Mouse (Mus musculus) ES-E14 (cell line): Measurements from ENCODE around the gene Cacna1g. TPM values are rescaled to one million over a fixed set of nuclear protein-coding genes. Genes with fewer than 3 reads are reported as not detected.

Source experiments
- DNase-seq: peaks from one replicate; pipeline ENCODE4 v3.0.0-alpha.2; 2013; ENCODE audit warnings: low read depth, low spot score
- H3K27ac ChIP-seq: 2 replicates; pipeline ENCODE4 v1.5.1; 2012; ENCODE audit warnings: low read depth, mild to moderate bottlenecking, low read length, moderate library complexity, mixed read lengths; ENCODE audit not compliant: poor library complexity, insufficient read depth, severe bottlenecking
- H3K36me3 ChIP-seq: 2 replicates; pipeline ENCODE4 v1.6.1; 2012; ENCODE audit warnings: mild to moderate bottlenecking, low read length, moderate library complexity, mixed read lengths; ENCODE audit not compliant: control insufficient read depth, poor library complexity, insufficient read depth, severe bottlenecking
- H3K4me1 ChIP-seq, 2 experiments: fragments of 150-350 bp in 1 of 2; sonication (generic) in 1 of 2; 2 replicates each; pipeline ENCODE4 v1.6.1; 2012; ENCODE audit warnings: low read length in 2 of 2, mild to moderate bottlenecking in 1 of 2, mixed read lengths in 1 of 2; ENCODE audit not compliant: control insufficient read depth in 2 of 2, insufficient read depth in 2 of 2, poor library complexity in 1 of 2
- H3K4me3 ChIP-seq, 2 experiments: fragments of 150-350 bp in 1 of 2; sonication (generic) in 1 of 2; 2 replicates each; pipeline ENCODE4 v1.5.1; 2012; ENCODE audit warnings: low read length in 2 of 2, low read depth in 1 of 2, mild to moderate bottlenecking in 1 of 2, mixed read lengths in 1 of 2; ENCODE audit not compliant: insufficient read depth in 1 of 2, poor library complexity in 1 of 2, severe bottlenecking in 1 of 2
- H3K9ac ChIP-seq: 2 replicates; pipeline ENCODE4 v1.6.1; 2012; ENCODE audit warnings: low read depth, mild to moderate bottlenecking, low read length, mixed read lengths; ENCODE audit not compliant: poor library complexity, insufficient read depth, severe bottlenecking
- H3K9me3 ChIP-seq: fragments of 150-350 bp; sonication (generic); 2 replicates; pipeline ENCODE4 v1.6.1; 2012; ENCODE audit warnings: low read depth, mild to moderate bottlenecking, low read length; ENCODE audit not compliant: control insufficient read depth, insufficient read depth
- CHD2 ChIP-seq: IDR thresholded peaks from 2 replicates; pipeline ENCODE4 v1.6.1; 2014; ENCODE audit warnings: mild to moderate bottlenecking, low read depth, low read length, inconsistent platforms
- HCFC1 ChIP-seq: IDR thresholded peaks from 2 replicates; pipeline ENCODE4 v1.6.1; 2012; ENCODE audit warnings: low read length, inconsistent platforms, borderline replicate concordance; ENCODE audit not compliant: insufficient read depth
- MAFK ChIP-seq: IDR thresholded peaks from 2 replicates; pipeline ENCODE4 v1.6.1; 2014; ENCODE audit warnings: mild to moderate bottlenecking, low read depth, low read length, inconsistent platforms; ENCODE audit not compliant: insufficient read depth
- ZC3H11A ChIP-seq: IDR thresholded peaks from 2 replicates; pipeline ENCODE4 v1.6.1; 2012; ENCODE audit warnings: low read depth, mild to moderate bottlenecking, inconsistent platforms, low read length, borderline replicate concordance
- ZNF384 ChIP-seq: IDR thresholded peaks from 2 replicates; pipeline ENCODE4 v1.6.1; 2012; ENCODE audit warnings: low read depth, low read length, inconsistent platforms
- in situ Hi-C, 2 experiments: fragments of 600-800 bp; cut with MboI; formaldehyde crosslinking; loops; one replicate each; pipeline ENCODE4 v1.15.1; 2025; ENCODE audit warnings: low sequenced_read_pairs in 2 of 2, inconsistent platforms in 1 of 2; ENCODE audit not compliant: unreplicated experiment in 2 of 2
- total RNA-seq: library from RNA; depleted of rRNA; stranded (reverse); fragments of 300-350 nt; gene quantifications from 2 replicates; pipeline ENCODE4 v1.2.3, GENCODE M21; 2012

Cacna1g gene
- total RNA-seq, 1 experiment = 2.2 TPM

GRCm38 (mm10) chr11:94501482-94501881, 27.5 kb upstream of the Cacna1g start:
- no peak for DNase-seq
- in situ Hi-C loops = no loop called here
- TF ChIP-seq ZNF384 (no peak), ZC3H11A (no peak), HCFC1 (no peak), MAFK (no peak), CHD2 (no peak)
- H3K4me1 ChIP-seq = peaks cover 2 to 16% of the 10 kb centered on the region in 2 experiments; a peak in 2 of 4 replicates
- no peak overlapping the region for H3K9ac ChIP-seq
- H3K4me3 ChIP-seq = no peak overlapping the region
- H3K9me3 ChIP-seq = no peaks in the 10 kb centered on the region
- no peak overlapping the region for H3K27ac ChIP-seq
- H3K36me3 ChIP-seq = no peaks in the 10 kb centered on the region

GRCm38 (mm10) chr11:94500362-94500761, 26.4 kb upstream of the Cacna1g start:
- Histone ChIP-seq H3K4me1 (peaks cover 2 to 19% of the 10 kb centered on the region in 2 experiments; a peak in 2 of 4 replicates), H3K36me3 (no peaks in the 10 kb centered on the region), H3K27ac (no peak overlapping the region), H3K9ac (no peak overlapping the region), H3K4me3 (no peak overlapping the region), H3K9me3 (no peaks in the 10 kb centered on the region)
- no peak for DNase-seq
- in situ Hi-C loops = no loop called here
- TF ChIP-seq ZNF384 (no peak), ZC3H11A (no peak)

- Histone ChIP-seq H3K9me3 (no peaks in the 10 kb centered on the region), H3K27ac (no peak within 1 kb of the TSS), H3K36me3 (no peaks in the 10 kb centered on the region), H3K9ac (no peak within 1 kb of the TSS), H3K4me3 (peak within 1 kb of the TSS; percentile 36 to 51; a peak in 3 of 4 replicates), H3K4me1 (peaks cover 2 to 19% of the 10 kb centered on the region in 2 experiments; a peak in 2 of 4 replicates)
- TF ChIP-seq ZNF384 (no peak), CHD2 (no peak), HCFC1 (no peak), MAFK (no peak), ZC3H11A (no peak)
- DNase-seq = no peak
- in situ Hi-C loops = loop anchor here in 1 of 2 experiments (10.0 kb wide), 1 partner anchor 365 kb away; no protein-coding TSS in a partner anchor
Measured at GRCm38 (mm10) chr11:94499661-94500152, 25.7 kb upstream of the Cacna1g start, which contains the start of gene Epn3. TSS of gene Epn3 (minus strand) at chr11:94499974.

GRCm38 (mm10) chr11:94499035-94499434, 25.0 kb upstream of the Cacna1g start:
- Histone ChIP-seq H3K36me3 (no peaks in the 10 kb centered on the region), H3K9ac (no peak overlapping the region), H3K9me3 (no peaks in the 10 kb centered on the region), H3K4me1 (peaks cover 2 to 19% of the 10 kb centered on the region in 2 experiments; a peak in 2 of 4 replicates), H3K27ac (no peak overlapping the region), H3K4me3 (no peak overlapping the region)
- in situ Hi-C loops = loop anchor here in 1 of 2 experiments (10.0 kb wide), 1 partner anchor 364 kb away; no protein-coding TSS in a partner anchor
- DNase-seq = no peak
- TF ChIP-seq ZC3H11A (no peak), ZNF384 (no peak), HCFC1 (no peak), CHD2 (no peak), MAFK (no peak)
